Mouse (Mus musculus) testis, adult 2 months (tissue): ENCODE data around the gene Il17f.

Experiments
- CTCF ChIP-seq: fragments of 200-500 bp; IDR thresholded peaks from 2 replicates; pipeline ENCODE4 v1.5.1; 2012; ENCODE audit warnings: low read depth, mild to moderate bottlenecking, inconsistent platforms, low read length, moderate library complexity; ENCODE audit not compliant: control insufficient read depth, insufficient read depth, insufficient replicate concordance
- POLR2A ChIP-seq: fragments of 200-500 bp; IDR thresholded peaks from 2 replicates; pipeline ENCODE4 v1.6.1; 2012; ENCODE audit warnings: low read depth, mild to moderate bottlenecking, inconsistent platforms, low read length, moderate library complexity; ENCODE audit not compliant: control insufficient read depth

DNA sequence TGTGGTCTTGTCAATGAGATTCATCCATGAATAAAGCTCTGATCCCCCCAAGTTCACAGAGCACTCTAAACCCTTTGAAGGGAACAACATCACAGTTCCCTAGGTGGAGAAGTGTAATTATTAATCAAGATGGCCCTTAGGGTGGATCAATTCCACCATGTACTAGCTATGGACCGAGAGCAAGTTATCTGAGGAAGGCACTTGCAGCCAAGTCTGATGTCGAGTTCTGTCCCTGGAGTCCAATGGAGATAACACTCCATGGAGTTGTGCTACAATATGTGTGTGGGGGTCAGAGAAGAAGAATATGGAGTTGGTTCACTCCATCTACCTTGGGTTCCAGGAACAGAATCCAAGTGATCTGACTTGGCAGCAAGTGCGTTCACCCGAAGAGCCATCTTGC lies 4.3 kb upstream of the Il17f start:
- TF ChIP-seq CTCF: no peak
- no peak for TF ChIP-seq POLR2A
